Mouse (Mus musculus) hindbrain, embryonic 11.5 days (tissue): Measurements from ENCODE around the gene Psd. TPM values are rescaled to one million over a fixed set of nuclear protein-coding genes. Genes with fewer than 3 reads are reported as not detected.

Source experiments
- ATAC-seq: fragments of 200-750 bp; cut with Nextera tagmentation; 2 replicates; pipeline ENCODE4 v1.8.0; 2017; ENCODE audit warnings: mild to moderate bottlenecking, moderate TSS enrichment, moderate library complexity; ENCODE audit not compliant: low FRiP score
- DNase-seq: peaks from one replicate; pipeline ENCODE4 v3.0.0-alpha.2; 2015; ENCODE audit warnings: low spot score
- H3K27ac ChIP-seq: fragments of 300-500 bp; sonication (generic); 2 replicates; pipeline ENCODE4 v1.5.1; 2014; ENCODE audit warnings: mild to moderate bottlenecking, low read depth, low read length
- H3K27me3 ChIP-seq: fragments of 300-500 bp; sonication (generic); 2 replicates; pipeline ENCODE4 v1.6.1; 2014; ENCODE audit warnings: mild to moderate bottlenecking, low read length, moderate library complexity, mixed read lengths; ENCODE audit not compliant: control insufficient read depth, insufficient read depth
- H3K36me3 ChIP-seq: fragments of 300-500 bp; sonication (generic); 2 replicates; pipeline ENCODE4 v1.6.1; 2014; ENCODE audit warnings: mild to moderate bottlenecking, low read length, moderate library complexity, mixed read lengths; ENCODE audit not compliant: control insufficient read depth, insufficient read depth
- H3K4me1 ChIP-seq: fragments of 300-500 bp; sonication (generic); replicated peaks from 2 replicates; pipeline ENCODE4 v1.6.1; 2014; ENCODE audit warnings: low read length, mixed read lengths; ENCODE audit not compliant: control insufficient read depth, insufficient read depth
- H3K4me2 ChIP-seq: fragments of 300-500 bp; sonication (generic); replicated peaks from 2 replicates; pipeline ENCODE4 v1.6.1; 2014; ENCODE audit warnings: mild to moderate bottlenecking, low read depth, low read length
- H3K4me3 ChIP-seq: fragments of 300-500 bp; sonication (generic); 2 replicates; pipeline ENCODE4 v1.5.1; 2014; ENCODE audit warnings: low read depth, low read length
- H3K9ac ChIP-seq: fragments of 300-500 bp; sonication (generic); 2 replicates; pipeline ENCODE4 v1.6.1; 2014; ENCODE audit warnings: low read depth, low read length
- H3K9me3 ChIP-seq: fragments of 300-500 bp; sonication (generic); 2 replicates; pipeline ENCODE4 v1.6.1; 2016; ENCODE audit warnings: low read length; ENCODE audit not compliant: control insufficient read depth
- WGBS: fragments of 180-500 bp; shearing (Covaris S2); extraction: QIAGEN DNeasy Blood & Tissue Kit; methylation state at CpG from one replicate; pipeline ENCODE4 v1.1.7; 2014; 5-methylcytosine and 5-hydroxymethylcytosine counted together
- polyA plus RNA-seq: library from polyadenylated mRNA; unstranded; fragments of >200 nt; fragmentation: Nextera tagmentation; extraction: Ambion mirVana; gene quantifications from 2 replicates; pipeline ENCODE4 v1.2.1, GENCODE M21; 2014

The Psd gene
- polyA plus RNA-seq, 1 experiment from 2014 or later, result 11.9 TPM

- Histone ChIP-seq H3K27me3 (no peaks in the 10 kb centered on the region), H3K36me3 (peaks cover 5% of the 10 kb centered on the region; the same call in 1 of the 2 replicates), H3K9ac (no peak overlapping the region), H3K27ac (no peak overlapping the region), H3K9me3 (no peaks in the 10 kb centered on the region), H3K4me3 (no peak overlapping the region), H3K4me2 (no peak overlapping the region), H3K4me1 (peaks cover 12% of the 10 kb centered on the region)
- WGBS, result 85% methylated on average over 3 of the region's 3 CpGs
- DNase-seq (no peak), ATAC-seq (no peak)
Measured at GRCm38 (mm10) chr19:46331936-46332335, 5.0 kb upstream of the Psd start.

- no peaks in the 10 kb centered on the region for H3K9me3 ChIP-seq
- WGBS, result 96% methylated on average over 14 of the region's 14 CpGs
- H3K36me3 ChIP-seq, result peaks cover 5% of the 10 kb centered on the region; the same call in 1 of the 2 replicates
- peaks cover 12% of the 10 kb centered on the region for H3K4me1 ChIP-seq
- H3K27ac ChIP-seq, result no peak overlapping the region
- no peak overlapping the region for H3K9ac ChIP-seq
- no peak overlapping the region for H3K4me2 ChIP-seq
- ATAC-seq, result no peak
- no peaks in the 10 kb centered on the region; the same call in 1 of the 2 replicates for H3K27me3 ChIP-seq
- no peak for DNase-seq
- no peak overlapping the region for H3K4me3 ChIP-seq
Measured at GRCm38 (mm10) chr19:46331326-46331725, 4.4 kb upstream of the Psd start.

GRCm38 (mm10) chr19:46330696-46331095, 3.7 kb upstream of the Psd start:
- no peak overlapping the region for H3K4me3 ChIP-seq
- WGBS, result 95% methylated on average over 12 of the region's 12 CpGs
- ATAC-seq, result no peak

GRCm38 (mm10) chr19:46329951-46330350, 3.0 kb upstream of the Psd start:
- H3K4me1 ChIP-seq, result peaks cover 15% of the 10 kb centered on the region
- H3K4me3 ChIP-seq, result 0 out of 2 replicates have a peak overlapping the region, but pooled peaks have one; percentile 71
- ATAC-seq (peak; percentile 31; the same call in 1 of the 2 replicates), DNase-seq (peak; percentile 81)
- peaks cover 7% of the 10 kb centered on the region; the same call in 1 of the 2 replicates for H3K27me3 ChIP-seq
- no peak overlapping the region for H3K9ac ChIP-seq
- peak overlapping the region; percentile 23; the same call in 1 of the 2 replicates for H3K4me2 ChIP-seq
- no peaks in the 10 kb centered on the region for H3K9me3 ChIP-seq
- 6% methylated on average over 16 of the region's 16 CpGs for whole genome bisulfite sequencing
- peaks cover 5% of the 10 kb centered on the region; the same call in 1 of the 2 replicates for H3K36me3 ChIP-seq
- H3K27ac ChIP-seq, result no peak overlapping the region

More at GRCm38 (mm10) chr19:46330696-46331095, 3.7 kb upstream of the Psd start:
- Histone ChIP-seq H3K27me3 (peaks cover 5% of the 10 kb centered on the region; the same call in 1 of the 2 replicates), H3K9ac (no peak overlapping the region), H3K36me3 (peaks cover 5% of the 10 kb centered on the region; the same call in 1 of the 2 replicates), H3K4me1 (peaks cover 15% of the 10 kb centered on the region), H3K4me2 (no peak overlapping the region), H3K27ac (no peak overlapping the region), H3K9me3 (no peaks in the 10 kb centered on the region)
- no peak for DNase-seq

- Histone ChIP-seq H3K27ac (peak overlapping the region; percentile 95), H3K4me2 (peak overlapping the region; percentile 100), H3K36me3 (peaks cover 5% of the 10 kb centered on the region; the same call in 1 of the 2 replicates), H3K9me3 (no peaks in the 10 kb centered on the region), H3K4me1 (peaks cover 15% of the 10 kb centered on the region), H3K9ac (peak overlapping the region; percentile 76), H3K27me3 (peaks cover 14% of the 10 kb centered on the region), H3K4me3 (peak overlapping the region; percentile 71)
- DNase-seq, result peak; percentile 50
- WGBS, result 2% methylated on average over 50 of the region's 54 CpGs
- no peak for ATAC-seq
Measured at GRCm38 (mm10) chr19:46329031-46329641, 2.2 kb upstream of the Psd start.

GRCm38 (mm10) chr19:46328081-46329030, 1.4 kb upstream of the Psd start, which contains the start of gene Fbxl15:
Gene Fbxl15, plus strand, starts transcription at chr19:46328184.
- Histone ChIP-seq H3K36me3 (peaks cover 5% of the 10 kb centered on the region; the same call in 1 of the 2 replicates), H3K27me3 (peaks cover 19% of the 10 kb centered on the region), H3K4me2 (peak within 1 kb of the TSS; percentile 100), H3K9ac (peak within 1 kb of the TSS; percentile 76), H3K4me3 (peak within 1 kb of the TSS; percentile 71), H3K9me3 (no peaks in the 10 kb centered on the region), H3K4me1 (peaks cover 15% of the 10 kb centered on the region), H3K27ac (peak within 1 kb of the TSS; percentile 95)
- under 1% methylated on average over 81 of the region's 81 CpGs for WGBS
- DNase-seq (peak; percentile 97), ATAC-seq (peak; percentile 90)

- Histone ChIP-seq H3K9ac (peak overlapping the region; percentile 76), H3K9me3 (no peaks in the 10 kb centered on the region), H3K4me1 (peaks cover 15% of the 10 kb centered on the region), H3K27ac (peak overlapping the region; percentile 95), H3K36me3 (peaks cover 5% of the 10 kb centered on the region; the same call in 1 of the 2 replicates), H3K4me3 (peak overlapping the region; percentile 71), H3K4me2 (peak overlapping the region; percentile 100), H3K27me3 (peaks cover 25% of the 10 kb centered on the region)
- 33% methylated on average over 14 of the region's 14 CpGs for WGBS
- no peak for DNase-seq
- ATAC-seq, result peak; percentile 5; the same call in 1 of the 2 replicates
Measured at GRCm38 (mm10) chr19:46327531-46328064, 642 bp upstream of the Psd start.
